Mouse (Mus musculus): ENCODE measurements around the gene Ces5a.
"Not testable (repeated sequence)": the region's sequence is repeated elsewhere in the genome, so short reads cannot be mapped to it uniquely, and the experiment has no call there.

Ces5a gene

DNA sequence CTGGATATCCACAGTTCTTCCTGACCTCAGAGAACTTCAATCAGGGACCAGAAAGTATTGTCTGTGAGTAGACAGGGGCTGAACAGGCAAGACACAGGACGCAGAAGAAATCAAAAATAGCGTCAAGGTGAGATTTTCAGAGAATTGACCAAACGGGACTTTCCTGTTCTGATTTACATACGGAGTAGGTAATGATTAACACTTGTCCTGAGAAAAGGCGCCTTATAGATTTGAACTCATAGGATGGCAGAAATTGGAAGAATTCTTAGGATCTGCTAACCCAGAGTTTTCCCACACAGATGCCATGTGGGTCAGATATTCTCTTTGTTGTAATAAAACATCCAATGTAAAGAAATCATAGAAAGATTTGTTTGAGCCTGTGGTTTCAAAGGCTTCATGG is at the start of gene Ces5a:
Gene Ces5a (minus strand): TSS at position 101 of the 400 bp plus-strand sequence.
- no peak for DNase-seq (ENCODE audit: low spot score in 2 of 2)

DNA sequence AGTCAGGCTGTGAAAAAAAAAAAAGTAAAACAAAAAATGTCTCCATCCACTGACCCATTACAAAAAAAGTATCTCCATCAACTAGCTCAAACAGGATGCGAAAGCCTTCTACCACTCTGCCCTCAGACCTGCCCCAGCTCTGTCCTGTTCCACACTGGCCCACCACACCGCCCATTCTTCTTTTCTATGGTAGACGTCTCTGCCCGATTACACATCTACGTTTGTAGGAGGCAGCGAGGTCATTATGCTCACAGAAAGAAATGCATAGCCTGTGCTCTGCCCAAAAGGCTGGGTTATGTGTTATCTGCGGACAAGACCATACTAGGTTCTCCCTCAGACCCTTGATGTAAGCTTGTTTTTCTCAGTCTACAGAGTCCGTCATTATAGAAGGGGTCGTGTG is 37.2 kb upstream of the Ces5a start:
- no peak for DNase-seq (ENCODE audit: low spot score in 2 of 2)

DNA sequence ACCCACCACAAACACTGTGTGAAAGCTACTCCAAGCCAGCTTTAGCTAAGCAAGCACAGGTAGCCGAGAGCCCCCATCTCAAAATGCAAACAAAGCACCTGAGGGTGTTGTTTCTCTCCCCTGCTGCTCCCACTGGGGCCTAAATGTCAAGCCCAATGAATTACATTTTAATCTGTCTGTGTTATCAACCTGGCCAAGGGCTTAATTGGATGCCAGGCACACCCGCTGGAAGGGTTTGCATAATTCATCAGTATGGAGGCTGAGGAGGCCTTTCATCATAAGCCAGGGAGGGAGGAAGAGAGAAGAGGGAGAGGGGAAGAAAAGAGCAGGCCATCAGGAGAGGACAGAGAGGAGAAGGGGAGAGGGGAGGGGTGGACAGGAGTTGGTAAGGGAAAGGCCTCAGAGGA is 36.5 kb upstream of the Ces5a start:
- no peak for DNase-seq (ENCODE audit: low spot score in 2 of 2)

DNA sequence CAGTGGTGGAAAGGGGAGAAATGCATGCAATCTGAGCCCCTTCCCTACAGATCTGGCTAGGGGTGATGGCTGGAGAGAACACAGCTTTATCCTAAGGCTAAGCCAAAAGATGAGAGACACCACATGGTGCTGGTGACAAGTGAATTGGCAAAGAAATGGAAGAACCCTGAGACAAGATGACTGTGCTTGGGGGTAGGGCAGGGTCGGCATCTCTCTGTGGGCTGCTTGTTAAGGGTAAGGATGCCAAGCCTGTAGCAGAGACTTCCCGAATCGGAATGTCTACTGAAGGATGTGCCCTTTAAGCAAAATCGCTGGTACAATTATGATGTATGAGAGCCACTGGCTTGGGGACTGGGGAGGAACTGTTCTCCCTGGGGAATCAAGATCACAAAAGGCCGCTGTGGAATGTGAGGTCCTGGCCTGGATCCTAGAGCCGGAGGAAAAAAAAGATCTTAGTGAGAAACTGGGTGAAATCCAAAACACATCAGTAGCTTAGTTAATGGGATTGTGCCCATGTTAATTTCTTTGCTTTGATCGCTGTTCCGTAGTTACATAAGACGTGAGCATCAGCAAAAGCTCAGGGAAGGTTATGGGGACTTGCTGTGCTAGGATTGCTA is 35.8 kb upstream of the Ces5a start:
- no peak for DNase-seq (ENCODE audit: low spot score in 2 of 2)

DNA sequence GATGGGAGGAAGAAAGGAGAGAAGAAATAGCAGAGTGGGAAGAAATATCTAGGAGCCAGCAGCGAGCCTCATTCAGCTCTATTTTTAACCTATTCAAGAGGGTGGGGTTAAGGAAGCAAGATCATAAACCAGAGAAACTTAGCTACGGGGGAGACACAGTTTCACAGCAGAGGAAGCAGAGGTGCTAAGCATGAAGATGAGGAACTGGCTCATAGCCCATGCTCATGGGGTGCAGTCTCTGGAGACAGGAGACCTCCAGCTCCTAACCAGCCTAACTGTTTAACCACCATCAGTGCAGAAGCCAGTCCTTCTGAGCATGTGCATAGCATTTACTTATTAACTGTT is 34.5 kb upstream of the Ces5a start:
- no peak for DNase-seq (ENCODE audit: low spot score in 2 of 2)

DNA sequence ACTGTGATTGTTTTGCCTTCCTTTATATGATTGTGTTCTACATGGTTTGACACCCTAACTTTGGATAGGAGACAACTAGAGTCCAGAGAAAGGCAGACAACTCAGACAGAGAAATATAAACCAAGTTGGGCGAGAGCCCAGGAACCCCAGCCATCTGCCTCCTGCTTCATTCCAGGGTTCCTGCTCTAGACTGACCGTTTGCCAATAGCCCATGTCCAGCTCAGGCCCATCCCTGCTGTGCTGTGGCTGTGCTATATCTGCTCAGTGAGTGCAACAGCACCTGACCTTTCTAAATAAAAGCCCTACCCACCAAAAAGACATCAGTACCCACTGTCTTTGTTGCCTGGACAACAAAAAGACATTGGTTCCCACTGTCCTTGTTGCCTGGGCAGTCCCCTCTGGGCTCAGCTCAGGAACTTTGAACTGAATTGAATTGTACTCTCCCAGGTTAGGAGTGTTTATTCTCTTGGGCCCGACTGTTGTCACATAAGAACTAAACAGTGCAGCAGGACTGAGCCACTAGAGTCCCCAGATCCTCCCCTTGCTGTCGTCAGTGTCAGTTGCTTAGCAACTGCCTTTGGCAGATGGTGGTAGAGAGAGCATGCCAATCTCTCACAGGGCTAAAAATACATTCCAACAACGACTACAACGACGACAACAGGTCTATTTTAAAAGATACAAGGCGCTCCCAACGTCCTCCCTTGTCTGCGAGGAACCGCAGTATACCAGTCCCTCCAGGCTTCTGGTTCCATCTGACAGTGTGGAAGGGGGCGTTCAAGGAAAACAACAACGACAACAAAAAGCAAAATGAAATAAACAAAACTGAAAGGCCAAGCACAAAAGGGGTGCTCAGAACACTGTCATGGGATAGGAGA is 33.9 kb upstream of the Ces5a start:
- no peak for DNase-seq (ENCODE audit: low spot score in 2 of 2)

DNA sequence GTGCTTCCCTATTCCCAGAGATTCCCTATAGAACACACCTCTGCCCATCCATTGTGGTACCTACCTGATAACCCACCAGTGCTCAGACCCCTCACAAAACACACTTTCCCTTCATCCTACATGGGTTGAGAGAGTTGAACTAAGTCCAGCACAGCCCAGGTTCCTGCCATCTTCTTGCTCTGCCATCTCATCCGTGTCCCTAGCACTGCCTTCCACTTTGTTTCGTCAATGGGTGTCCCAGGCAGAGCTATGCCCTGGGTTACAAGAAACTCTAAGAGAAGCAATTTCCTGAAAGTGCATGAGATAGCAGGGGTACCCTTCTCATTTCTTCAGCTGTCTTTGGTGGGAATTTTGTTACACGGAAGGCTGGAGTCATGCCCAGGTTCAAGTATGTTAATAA is 33.0 kb upstream of the Ces5a start:
- DNase-seq (ENCODE audit: low spot score in 2 of 2) = no peak

DNA sequence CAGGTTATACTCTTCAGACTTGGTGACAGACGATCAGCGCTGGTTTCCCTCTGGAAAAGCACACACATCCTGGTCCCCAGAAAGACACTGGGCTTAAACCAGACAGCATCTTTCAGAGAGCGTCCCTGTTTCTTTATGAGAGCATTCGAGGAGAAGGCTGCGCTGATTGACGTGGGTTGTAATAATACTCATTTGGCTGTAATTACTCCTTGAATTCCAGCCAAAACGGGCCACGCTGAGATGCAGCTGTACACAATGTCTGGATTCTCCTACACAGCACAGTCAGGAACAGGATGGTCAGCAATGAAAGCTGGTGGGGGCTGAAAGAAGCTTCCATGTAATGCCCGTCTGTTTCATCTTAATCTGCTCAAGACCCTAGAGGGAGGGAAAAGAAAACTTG is 31.5 kb upstream of the Ces5a start:
- no peak for DNase-seq (ENCODE audit: low spot score in 2 of 2)

DNA sequence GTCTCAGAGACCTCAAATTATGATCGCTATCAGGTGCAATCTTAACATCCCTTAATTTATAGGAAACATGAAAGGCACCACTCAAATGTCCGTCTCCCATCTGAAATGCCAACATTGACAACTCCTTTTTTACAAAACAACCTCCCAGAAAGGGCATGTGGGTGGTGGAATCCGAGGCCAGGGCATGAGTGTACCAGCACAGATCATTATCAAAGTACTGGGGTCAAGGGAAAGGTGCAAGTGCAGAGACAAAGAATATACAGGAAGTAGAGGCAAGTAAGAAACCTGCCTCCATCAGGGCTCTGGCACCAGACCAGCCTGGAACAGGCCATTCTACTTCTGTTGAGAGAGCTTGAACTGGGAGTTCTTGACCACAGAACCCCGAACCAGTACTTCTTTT is 29.0 kb upstream of the Ces5a start:
- DNase-seq (ENCODE audit: low spot score in 2 of 2) = no peak

DNA sequence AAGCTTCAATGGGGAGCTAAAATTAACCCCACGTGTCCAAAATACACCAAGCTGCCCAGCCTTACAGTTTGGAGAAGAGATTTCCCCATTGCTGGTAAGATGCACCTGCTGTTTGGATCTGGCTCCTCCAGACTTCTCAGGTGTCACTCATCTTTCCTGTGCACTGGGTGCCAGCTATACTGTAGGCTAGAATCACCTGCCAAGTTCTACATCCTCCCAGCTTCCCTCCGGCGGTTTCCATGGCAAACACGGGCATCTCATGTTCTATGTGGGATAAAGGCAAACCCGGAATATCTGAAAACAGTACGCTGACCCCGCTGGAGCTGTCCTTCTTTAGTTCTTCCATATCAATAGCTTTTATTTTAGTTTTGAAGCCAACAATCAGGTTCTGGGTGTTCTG is 27.9 kb upstream of the Ces5a start:
- DNase-seq (ENCODE audit: low spot score in 2 of 2) = no peak

DNA sequence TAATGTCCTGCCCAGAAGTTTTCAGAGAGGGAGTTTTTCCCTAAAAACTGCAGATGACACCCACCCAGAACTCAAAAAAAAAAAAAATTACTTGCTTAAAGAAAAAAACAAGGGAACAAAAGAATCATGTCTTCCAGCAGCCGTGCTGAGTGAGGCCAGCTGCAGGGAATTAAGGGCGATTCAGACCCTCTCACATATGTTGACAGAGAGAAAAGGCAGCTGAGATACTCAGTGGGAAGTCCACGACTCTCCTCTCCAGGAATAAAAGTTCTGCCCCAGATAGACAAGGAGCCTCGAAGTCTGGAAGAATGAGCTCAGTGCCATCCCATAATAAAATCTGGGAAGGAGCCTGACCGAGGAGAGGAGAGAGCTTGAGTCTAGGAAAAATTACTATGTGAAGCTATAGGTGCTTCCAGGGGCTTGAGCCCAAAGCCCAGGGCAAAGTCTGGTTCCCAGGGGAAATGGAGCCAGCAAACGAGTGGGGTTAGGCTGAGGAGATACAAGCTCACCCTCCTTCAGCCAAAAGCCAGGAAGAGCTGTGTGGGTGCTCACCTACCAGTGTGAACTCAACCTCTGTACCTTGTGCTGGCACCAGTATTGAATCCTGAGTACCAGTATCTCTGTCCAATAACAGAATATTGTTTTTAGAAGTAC is 27.1 kb upstream of the Ces5a start:
- DNase-seq (ENCODE audit: low spot score in 2 of 2) = no peak

DNA sequence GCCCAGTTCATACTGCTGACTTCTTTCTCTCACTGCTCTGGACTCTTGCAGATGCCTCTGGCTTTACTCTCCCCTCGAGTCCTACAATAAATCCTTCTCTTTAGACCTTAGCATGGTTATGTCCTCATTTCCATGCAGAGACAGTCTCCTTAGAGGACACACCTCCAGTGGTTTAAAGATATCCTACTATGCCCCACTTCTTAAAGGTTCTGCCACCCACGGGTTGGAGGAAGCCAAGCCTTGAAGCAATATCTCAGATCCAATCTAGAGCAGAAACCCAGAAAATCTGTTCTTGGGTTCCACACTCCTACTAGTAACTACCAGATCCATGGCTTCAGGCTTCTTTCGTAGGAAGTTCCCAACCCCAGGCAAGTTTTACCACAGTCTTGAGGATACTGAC is 25.6 kb upstream of the Ces5a start:
- DNase-seq (ENCODE audit: low spot score in 2 of 2) = no peak

DNA sequence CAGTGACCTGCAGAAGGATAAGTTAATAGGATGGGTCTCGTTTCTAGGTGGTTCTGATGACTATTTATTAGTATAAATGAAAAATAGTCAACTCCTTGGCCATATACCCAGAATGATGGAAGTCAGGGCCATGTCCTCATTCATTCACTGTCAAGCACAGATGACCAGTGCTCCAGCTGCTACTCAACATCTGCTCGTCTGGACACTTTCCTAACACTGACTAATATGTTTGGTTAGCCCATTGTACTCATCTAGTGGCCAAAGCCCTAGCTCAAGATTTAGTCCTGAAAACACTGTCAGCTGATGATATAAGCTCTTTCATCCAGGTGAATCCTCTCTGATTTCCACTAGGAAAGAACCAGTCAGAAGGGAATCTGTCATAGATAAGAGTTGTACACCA is 24.1 kb upstream of the Ces5a start:
- no peak for DNase-seq (ENCODE audit: low spot score in 2 of 2)

DNA sequence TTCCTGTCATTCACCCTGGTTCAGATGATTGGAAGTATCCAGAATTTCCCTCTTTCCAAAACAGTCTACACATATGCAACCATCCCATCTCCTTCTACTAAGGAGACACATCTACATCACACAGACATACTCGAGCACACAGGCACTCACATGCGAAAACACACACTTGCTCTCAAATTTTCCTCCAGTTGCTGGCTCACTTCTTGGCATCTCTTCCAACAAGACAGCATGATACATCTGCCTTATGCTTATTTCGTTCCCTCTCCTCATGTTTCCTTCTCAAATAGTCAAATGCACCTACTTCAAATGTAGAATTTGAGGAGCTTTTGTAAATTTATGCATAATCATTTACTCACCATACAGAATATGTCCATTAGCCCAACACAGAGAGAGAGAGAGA is 33.0 kb downstream of the Ces5a start:
- no peak for DNase-seq (ENCODE audit: low spot score in 2 of 2)

DNA sequence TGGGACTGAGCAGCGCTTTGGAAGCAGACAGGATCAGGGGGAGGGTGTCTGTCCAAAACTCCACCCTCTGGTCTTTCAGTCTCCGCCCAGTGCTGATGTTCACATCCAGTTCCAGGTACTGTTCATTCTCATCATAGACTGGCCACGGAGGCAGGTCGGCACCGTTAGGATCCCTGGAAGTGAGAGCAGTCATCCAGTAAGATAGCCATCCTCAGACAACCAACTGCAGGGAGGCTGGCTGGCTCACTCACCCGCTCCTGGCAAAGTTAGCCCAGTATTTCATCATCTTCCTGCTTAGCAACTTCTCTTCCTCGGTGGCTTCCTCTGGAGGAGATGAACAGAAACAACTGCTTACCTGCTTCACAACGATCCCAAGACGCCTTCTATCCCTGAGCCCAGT is 36.2 kb downstream of the Ces5a start:
- DNase-seq (ENCODE audit: low spot score in 2 of 2) = no peak

DNA sequence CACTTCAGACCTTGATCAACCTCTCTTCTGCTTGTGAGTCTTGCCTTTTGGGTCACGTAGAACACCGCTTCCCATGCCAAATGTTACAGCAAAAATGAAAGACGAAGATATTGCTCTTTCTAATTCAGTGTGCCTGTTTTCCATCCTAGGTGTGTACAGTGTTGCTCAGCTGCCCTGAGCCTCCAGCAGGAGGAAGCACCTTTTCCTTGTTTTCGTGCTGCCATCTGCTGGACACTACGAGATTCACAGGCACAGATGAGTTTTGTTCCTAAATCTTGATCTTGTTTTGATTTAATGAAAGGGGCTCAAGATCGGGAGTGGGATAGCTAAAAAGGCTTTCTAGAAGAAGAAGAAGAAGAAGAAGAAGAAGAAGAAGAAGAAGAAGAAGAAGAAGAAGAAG is 40.3 kb downstream of the Ces5a start:
- DNase-seq (ENCODE audit: low spot score in 2 of 2) = no peak

DNA sequence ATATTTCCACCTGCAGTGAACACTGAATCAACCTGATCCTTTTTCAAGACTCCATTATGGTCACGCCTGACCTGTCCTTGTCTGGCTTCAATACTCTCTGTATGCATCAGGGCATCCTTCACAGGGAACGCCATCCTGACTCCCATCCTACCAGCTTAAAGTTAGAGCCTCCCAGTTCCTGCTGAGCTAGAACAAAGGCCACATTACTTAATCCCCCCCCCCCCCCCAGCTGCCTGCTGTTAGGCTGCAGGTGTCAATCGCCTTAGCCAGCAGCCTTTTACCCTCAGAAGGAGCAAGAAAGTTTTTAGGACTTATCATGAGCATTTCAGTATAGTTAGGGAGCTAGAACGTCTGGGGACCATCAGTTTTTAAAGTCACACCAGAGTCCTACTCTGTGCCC is 46.9 kb downstream of the Ces5a start:
- no peak for DNase-seq (ENCODE audit: low spot score in 2 of 2)

DNA sequence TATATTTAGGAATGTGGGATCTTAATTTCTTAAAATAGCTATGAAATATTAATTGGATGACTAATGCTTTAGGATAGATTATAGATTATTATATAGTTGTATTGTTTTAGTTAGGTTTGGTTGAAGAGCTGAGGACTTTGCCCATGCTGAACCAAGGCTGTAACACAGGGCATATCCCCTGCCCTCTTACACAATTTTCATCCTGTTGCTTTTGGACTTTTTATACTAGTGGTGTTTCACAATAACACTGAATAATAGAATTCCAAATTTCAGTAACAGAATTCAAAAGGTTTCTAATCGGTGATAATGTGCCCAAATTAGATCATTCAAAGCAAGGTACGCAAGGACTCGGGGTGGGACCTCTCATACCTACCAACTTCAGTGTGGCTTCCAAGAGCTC is 57.4 kb downstream of the Ces5a start:
- no peak for DNase-seq (ENCODE audit: low spot score in 2 of 2)

DNA sequence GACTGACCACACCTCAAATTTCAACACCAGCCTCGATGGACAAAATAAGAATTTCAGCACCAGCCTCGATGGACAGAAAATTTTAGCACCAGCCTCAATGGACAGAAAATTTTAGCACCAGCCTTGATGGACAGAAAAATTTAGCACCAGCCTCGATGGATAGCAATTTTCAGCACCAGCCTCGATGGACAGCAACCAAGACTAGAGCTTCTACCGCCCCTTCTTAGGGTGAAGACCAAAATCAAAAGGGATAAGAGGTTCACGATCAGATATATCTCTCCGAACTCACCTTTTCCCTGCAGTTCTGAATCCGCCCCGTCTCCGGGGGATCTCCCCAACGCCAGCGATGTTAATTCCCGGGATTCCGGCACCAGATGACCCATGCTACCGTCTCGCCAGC is 65.9 kb downstream of the Ces5a start:
- DNase-seq (ENCODE audit: low spot score in 2 of 2) = not testable (repeated sequence)

DNA sequence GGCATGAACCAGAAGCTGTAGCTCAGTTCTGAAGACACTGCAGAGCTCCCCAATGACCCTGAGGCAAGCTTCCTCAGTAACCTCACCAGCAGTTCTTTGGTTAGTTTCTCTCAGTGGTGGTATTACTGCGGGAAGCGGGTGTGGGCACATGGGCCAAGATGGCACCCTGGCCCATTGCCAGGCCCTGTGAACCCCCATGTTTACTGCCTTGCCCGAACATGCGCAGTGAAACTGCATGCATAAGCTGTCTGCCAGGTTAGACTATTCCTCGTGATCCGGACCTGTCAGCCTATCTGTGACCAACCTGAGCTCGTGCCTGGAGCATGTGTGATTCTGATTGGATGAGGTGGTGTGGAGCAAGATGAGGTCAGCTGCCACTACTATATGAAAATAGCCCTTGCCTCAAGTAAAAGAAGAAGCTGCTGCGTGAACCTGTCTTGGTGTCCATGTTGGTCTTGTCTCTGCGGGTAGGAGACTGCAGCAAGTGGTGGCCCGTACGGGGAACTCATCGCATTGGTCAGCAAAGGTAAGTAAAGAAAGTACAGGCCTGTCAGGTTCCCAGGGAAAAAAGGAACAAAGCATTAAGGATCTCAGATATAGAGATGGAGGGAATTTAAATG is 81.3 kb downstream of the Ces5a start:
- DNase-seq (ENCODE audit: low spot score in 2 of 2) = no peak
